29 mouse cellular contexts compared by ENCODE assay signal in the genomic region with DNA sequence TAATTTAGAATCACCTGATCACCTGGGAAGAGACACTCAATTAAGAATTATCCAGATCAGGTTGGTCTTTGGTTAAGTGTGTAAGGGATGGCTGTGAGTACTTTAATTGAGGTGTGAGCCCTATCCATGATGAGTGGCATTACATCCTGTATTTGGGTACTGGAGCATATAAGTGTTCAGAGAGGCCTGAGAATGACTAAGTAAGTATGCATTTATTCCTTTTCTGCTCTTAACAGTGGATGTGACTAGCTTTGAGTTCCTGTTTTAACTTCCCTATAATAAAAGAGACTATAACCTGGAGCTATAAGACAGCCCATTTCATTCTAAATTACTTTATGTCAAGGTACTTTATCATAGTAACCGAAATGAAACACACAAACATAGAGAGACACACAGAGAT.
"Had no signal": no experiment of that assay in that cellular context is flagged by ENCODE, and none has a peak within 500 bp of the region (broad histone marks: within the 10 kb centered on the region; RNA-seq: fewer than 3 reads in every experiment).

No protein-coding gene starts in this region.

- H3K4me3 ChIP-seq: embryonic facial prominence, embryonic 10.5 days; embryonic facial prominence, embryonic 12.5 days; embryonic facial prominence, embryonic 13.5 days; embryonic facial prominence, embryonic 15.5 days; erythroblast, embryonic 14.5 days; forebrain, embryonic 10.5 days; forebrain, embryonic 12.5 days; forebrain, embryonic 13.5 days; forebrain, embryonic 15.5 days; gastrocnemius, adult 2 months; heart, adult 2 months had no signal

- H3K9ac ChIP-seq: embryonic facial prominence, embryonic 12.5 days; embryonic facial prominence, embryonic 13.5 days; embryonic facial prominence, embryonic 15.5 days; forebrain, embryonic 12.5 days; forebrain, embryonic 13.5 days; forebrain, embryonic 15.5 days; forebrain, postnatal 0 days had no signal

- ATAC-seq: forebrain, embryonic 13.5 days; forebrain, embryonic 14.5 days; forebrain, embryonic 15.5 days; forebrain, embryonic 16.5 days; forebrain, postnatal 0 days had no signal

- H3K36me3 ChIP-seq: embryonic facial prominence, embryonic 10.5 days; embryonic facial prominence, embryonic 12.5 days; embryonic facial prominence, embryonic 13.5 days; embryonic facial prominence, embryonic 15.5 days; forebrain, embryonic 10.5 days; forebrain, embryonic 12.5 days; forebrain, embryonic 15.5 days had no signal

- H3K4me1 ChIP-seq: embryonic facial prominence, embryonic 10.5 days; embryonic facial prominence, embryonic 12.5 days; embryonic facial prominence, embryonic 13.5 days; embryonic facial prominence, embryonic 15.5 days; forebrain, embryonic 10.5 days; forebrain, embryonic 12.5 days; forebrain, embryonic 13.5 days; forebrain, embryonic 15.5 days had no signal

- H3K27me3 ChIP-seq: embryonic facial prominence, embryonic 12.5 days; embryonic facial prominence, embryonic 13.5 days; embryonic facial prominence, embryonic 15.5 days; forebrain, embryonic 12.5 days; forebrain, embryonic 13.5 days; forebrain, embryonic 15.5 days had no signal

- H3K9me3 ChIP-seq: embryonic facial prominence, embryonic 10.5 days; embryonic facial prominence, embryonic 12.5 days; embryonic facial prominence, embryonic 15.5 days; forebrain, embryonic 10.5 days; forebrain, embryonic 12.5 days; forebrain, embryonic 13.5 days; forebrain, embryonic 15.5 days had no signal

- H3K27ac ChIP-seq: embryonic facial prominence, embryonic 10.5 days; embryonic facial prominence, embryonic 12.5 days; embryonic facial prominence, embryonic 13.5 days; embryonic facial prominence, embryonic 15.5 days; forebrain, embryonic 10.5 days; forebrain, embryonic 12.5 days; forebrain, embryonic 13.5 days; forebrain, embryonic 15.5 days; gastrocnemius, adult 2 months; heart, adult 2 months had no signal

- H3K4me2 ChIP-seq: embryonic facial prominence, embryonic 12.5 days; embryonic facial prominence, embryonic 13.5 days; embryonic facial prominence, embryonic 15.5 days; forebrain, embryonic 12.5 days; forebrain, embryonic 13.5 days; forebrain, embryonic 15.5 days had no signal

- DNase-seq: cerebellum, adult 2 months; cerebellum, adult 8-10 months; cerebellum, adult 9-10 months; cerebellum, adult 9-11 months; cerebellum, postnatal 10 days; cerebellum, postnatal 14 days; cerebellum, postnatal 25 days; cerebellum, postnatal 36 days; embryo, embryonic 11 days; forebrain, postnatal 0 days; gastrocnemius, adult 2 months; gastrocnemius, postnatal 10 days; gastrocnemius, postnatal 14 days; gastrocnemius, postnatal 25 days; gastrocnemius, postnatal 36 days; heart, adult 11 months; heart, adult 18-20 months; heart, adult 2 months had no signal
